Comparison of ENCODE assay signal across 8 mouse cellular contexts in the genomic region with DNA sequence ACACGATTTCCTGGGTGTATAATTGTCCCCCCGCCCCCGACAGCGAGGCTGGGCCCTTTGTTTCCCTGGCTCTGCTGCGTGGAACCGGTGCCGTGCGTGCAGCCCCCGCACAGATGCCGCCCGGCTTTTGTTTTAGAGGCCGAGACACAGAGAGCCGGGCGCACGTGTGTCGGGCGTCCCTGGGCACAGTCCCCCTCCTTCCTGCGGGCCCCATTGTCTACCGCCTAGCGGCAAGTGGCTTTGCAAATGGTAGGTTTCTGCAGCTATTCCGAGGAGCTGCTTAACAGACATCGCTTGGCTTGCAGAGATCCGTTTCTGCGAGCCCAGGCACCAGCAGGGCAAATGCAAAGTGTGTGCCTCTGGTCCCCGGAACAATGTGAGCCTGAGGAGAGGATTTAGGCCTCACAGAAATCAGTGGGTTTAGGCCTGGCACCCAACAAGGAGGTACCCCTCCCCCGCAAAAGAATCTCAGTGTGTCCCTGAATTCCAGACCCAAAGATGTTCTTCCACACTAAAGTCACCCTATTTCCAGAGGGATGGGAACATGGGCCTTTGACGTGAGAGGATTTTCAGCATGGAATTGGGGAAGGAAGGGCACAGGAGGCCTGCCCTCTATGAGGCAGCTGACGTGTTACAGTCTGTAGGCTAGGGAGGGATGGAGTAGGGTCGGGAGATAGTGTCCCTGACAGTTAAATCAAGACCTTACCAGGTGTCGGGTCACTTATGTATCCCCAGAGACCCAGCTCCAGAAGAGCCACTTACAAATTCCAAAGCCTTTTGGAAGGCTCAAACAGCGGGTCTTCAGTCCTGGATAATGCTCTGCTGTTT. TPM values are rescaled to one million over a fixed set of nuclear protein-coding genes. Genes with fewer than 3 reads are reported as not detected.
DNase-seq lines count a peak whose midpoint lies in the region; ATAC-seq and TF ChIP-seq lines count a peak whose summit lies in the region.

No protein-coding gene starts in this region.

- H3K9me3 ChIP-seq in lung, embryonic 15.5 days, result no peaks in the 10 kb centered on the region
- H3K9me3 ChIP-seq in forebrain, embryonic 10.5 days, result no peaks in the 10 kb centered on the region; the same call in 1 of the 2 replicates
- H3K9me3 ChIP-seq in hindbrain, embryonic 15.5 days, result no peaks in the 10 kb centered on the region

- peak overlapping the region; percentile 73 for H3K4me2 ChIP-seq in lung, embryonic 15.5 days
- H3K4me2 ChIP-seq in hindbrain, embryonic 15.5 days, result peak overlapping the region; percentile 58

- peaks cover 7% of the 10 kb centered on the region; the same call in 1 of the 2 replicates for H3K4me1 ChIP-seq in lung, embryonic 15.5 days
- H3K4me1 ChIP-seq in forebrain, embryonic 10.5 days, result peaks cover 21% of the 10 kb centered on the region
- H3K4me1 ChIP-seq in hindbrain, embryonic 15.5 days (replicated peaks), result peaks cover 12% of the 10 kb centered on the region
- H3K4me1 ChIP-seq in liver, adult 2 months (ENCODE audit: control insufficient read depth, insufficient read depth, low read length), result no peaks in the 10 kb centered on the region

- H3K27me3 ChIP-seq in lung, embryonic 15.5 days, result peaks cover 13% of the 10 kb centered on the region
- peaks cover 38% of the 10 kb centered on the region for H3K27me3 ChIP-seq in forebrain, embryonic 10.5 days (ENCODE audit: poor library complexity, severe bottlenecking)
- H3K27me3 ChIP-seq in hindbrain, embryonic 15.5 days, result no peaks in the 10 kb centered on the region
- 0 out of 2 replicates have a peak, but pooled peaks cover 2% of the 10 kb centered on the region for H3K27me3 ChIP-seq in liver, adult 2 months (ENCODE audit: control insufficient read depth, insufficient read depth, low read length)

- no peak for TF ChIP-seq CTCF in liver, adult 2 months (IDR thresholded peaks at IDR 0.05; ENCODE audit: low read depth, low read length)

- H3K79me2 ChIP-seq in liver, adult 2 months (ENCODE audit: control insufficient read depth, insufficient read depth, low read length), result no peaks in the 10 kb centered on the region

- no peak overlapping the region for H3K27ac ChIP-seq in lung, embryonic 15.5 days
- peak overlapping the region; percentile 90 for H3K27ac ChIP-seq in forebrain, embryonic 10.5 days
- H3K27ac ChIP-seq in hindbrain, embryonic 15.5 days (replicated peaks), result peak overlapping the region; percentile 16; the same call in 1 of the 2 replicates
- H3K27ac ChIP-seq in liver, adult 2 months (replicated peaks; ENCODE audit: insufficient read depth, low read depth, low read length), result no peak overlapping the region

- H3K4me3 ChIP-seq in lung, embryonic 15.5 days, result peak overlapping the region; percentile 33
- H3K4me3 ChIP-seq in forebrain, embryonic 10.5 days, result peak overlapping the region; percentile 49
- peak overlapping the region; percentile 29 for H3K4me3 ChIP-seq in hindbrain, embryonic 15.5 days
- H3K4me3 ChIP-seq in liver, adult 2 months (ENCODE audit: insufficient read depth, low read depth, low read length), result peak overlapping the region; percentile 10; the same call in 1 of the 2 replicates

- WGBS in lung, embryonic 15.5 days, result 13% methylated on average over 31 of the region's 31 CpGs
- WGBS in forebrain, embryonic 10.5 days, result 10% methylated on average over 31 of the region's 31 CpGs
- WGBS in hindbrain, embryonic 15.5 days, result 7% methylated on average over 31 of the region's 31 CpGs
- WGBS in liver, adult 2 months, result 20% methylated on average over 31 of the region's 31 CpGs

- H3K36me3 ChIP-seq in lung, embryonic 15.5 days, result no peaks in the 10 kb centered on the region
- H3K36me3 ChIP-seq in forebrain, embryonic 10.5 days (replicated peaks), result no peaks in the 10 kb centered on the region
- H3K36me3 ChIP-seq in hindbrain, embryonic 15.5 days, result no peaks in the 10 kb centered on the region
- H3K36me3 ChIP-seq in liver, adult 2 months (ENCODE audit: control insufficient read depth, insufficient read depth, low read length), result no peaks in the 10 kb centered on the region

- DNase-seq in lung, postnatal 25 days (ENCODE audit: low spot score), result no peak
- DNase-seq in forebrain, embryonic 10.5 days (ENCODE audit: extremely low spot score, low spot score), result peak; percentile 57
- DNase-seq in liver, adult 2 months (ENCODE audit: extremely low read depth, low read depth, low spot score), result no peak
- peak; percentile 70 for DNase-seq in retina, embryonic 14.5 days (ENCODE audit: low spot score)
- DNase-seq in urinary bladder, postnatal 4 days (ENCODE audit: low spot score in 2 of 2), result no peak

- H3K9ac ChIP-seq in lung, embryonic 15.5 days, result peak overlapping the region; percentile 33; the same call in 1 of the 2 replicates
- H3K9ac ChIP-seq in hindbrain, embryonic 15.5 days, result peak overlapping the region; percentile 31; the same call in 1 of the 2 replicates
- no peak overlapping the region for H3K9ac ChIP-seq in liver, adult 2 months (ENCODE audit: low read depth, low read length)

- TF ChIP-seq POLR2A in liver, adult 2 months (IDR thresholded peaks at IDR 0.05; ENCODE audit: extremely low read depth, insufficient read depth, low read length), result no peak

- 0 out of 2 replicates have a peak, but pooled peaks have one; percentile 44 for ATAC-seq in lung, embryonic 15.5 days (ENCODE audit: borderline replicate concordance, extremely low read depth, low FRiP score, low TSS enrichment)
- peak; percentile 79 for ATAC-seq in hindbrain, embryonic 15.5 days (ENCODE audit: low FRiP score, low read depth)
- ATAC-seq in erythroid progenitor cell, adult 5-6 weeks (replicated peaks; ENCODE audit: low FRiP score, poor library complexity, severe bottlenecking), result no peak

RNA-seq across cellular contexts. Expression of gene 1600014C10Rik, which starts 8.5 kb away (rescaled TPM):
- 16.0 and 19.0 TPM in 2 replicates for polyA plus RNA-seq in lung, embryonic 15.5 days (2015; fragmentation: Nextera tagmentation; extraction: Ambion mirVana)
- 14.3 and 14.5 TPM in 2 replicates for polyA plus RNA-seq in forebrain, embryonic 10.5 days (2016; fragmentation: Nextera tagmentation; extraction: Ambion mirVana)
- polyA plus RNA-seq in hindbrain, embryonic 15.5 days (2015; fragmentation: Nextera tagmentation; extraction: Ambion mirVana), result 30.8 and 31.1 TPM in 2 replicates
- total RNA-seq in liver, adult 2 months (2014; rRNA removed), result 135 and 146 TPM in 2 replicates
- polyA plus RNA-seq in liver, adult 2 months (2012; rRNA removed), result 116 and 202 TPM in 2 replicates
- 2.9 and 3.2 TPM in 2 replicates for total RNA-seq in erythroid progenitor cell, adult 5-6 weeks (2015; ENCODE audit: low replicate concordance)
- 3.3 and 3.6 TPM in 2 replicates for total RNA-seq in erythroid progenitor cell, adult 5-6 weeks (2017; ENCODE audit: low replicate concordance)

RNA-seq across cellular contexts. Expression of gene Plekhf1, which starts 53.3 kb away (rescaled TPM):
- 5.5 TPM in 2 replicates for polyA plus RNA-seq in lung, embryonic 15.5 days (2015; fragmentation: Nextera tagmentation; extraction: Ambion mirVana)
- 2.5 and 2.6 TPM in 2 replicates for polyA plus RNA-seq in forebrain, embryonic 10.5 days (2016; fragmentation: Nextera tagmentation; extraction: Ambion mirVana)
- 0.76 and 0.88 TPM in 2 replicates for polyA plus RNA-seq in hindbrain, embryonic 15.5 days (2015; fragmentation: Nextera tagmentation; extraction: Ambion mirVana)
- 3.4 and 6.6 TPM in 2 replicates for total RNA-seq in liver, adult 2 months (2014; rRNA removed)
- polyA plus RNA-seq in liver, adult 2 months (2012; rRNA removed), result 2.5 and 3.2 TPM in 2 replicates
- total RNA-seq in erythroid progenitor cell, adult 5-6 weeks (2015; ENCODE audit: low replicate concordance), result not detected in 2 replicates
- 0.13 TPM in 1 of 2 replicates, not detected in the other for total RNA-seq in erythroid progenitor cell, adult 5-6 weeks (2017; ENCODE audit: low replicate concordance)

Comparison
In these comparisons a context has a peak if more than half of its experiments do, and no peak if none do; other contexts are left out.
1. H3K27ac ChIP-seq: peak in forebrain, embryonic 10.5 days (single experiment) and hindbrain, embryonic 15.5 days (single experiment); none in lung, embryonic 15.5 days (single experiment) and liver, adult 2 months (single experiment).
2. DNase-seq: peak in forebrain, embryonic 10.5 days (single experiment) and retina, embryonic 14.5 days (single experiment); none in lung, postnatal 25 days (single experiment), liver, adult 2 months (single experiment) and urinary bladder, postnatal 4 days (0 of 2).
3. Peak in every context shown above with its lines, with median percentiles within 50 percentile points of each other: H3K4me3 ChIP-seq.